Mouse (Mus musculus) adrenal gland, adult 18-20 months (tissue): ENCODE measurements around the gene Slc12a5. TPM values are rescaled to one million over a fixed set of nuclear protein-coding genes. Genes with fewer than 3 reads are reported as not detected.

Experiments
- DNase-seq, 2 experiments: peaks; one replicate each; pipeline ENCODE4 v3.0.0; 2021 to 2022; ENCODE audit warnings: low spot score in 2 of 2
- total RNA-seq, 2 experiments: library from RNA; stranded (reverse); gene quantifications; 1 replicate in 1 of 2; 2 replicates in 1 of 2; pipeline ENCODE4 v1.2.3; 2021

The Slc12a5 gene
- total RNA-seq, 2 experiments from 2014 or later: 5.2 to 9.0 TPM

GRCm38 (mm10) chr2:165014935-165015334 lies 54.3 kb downstream of the Slc12a5 start:
- DNase-seq: no peak

DNA sequence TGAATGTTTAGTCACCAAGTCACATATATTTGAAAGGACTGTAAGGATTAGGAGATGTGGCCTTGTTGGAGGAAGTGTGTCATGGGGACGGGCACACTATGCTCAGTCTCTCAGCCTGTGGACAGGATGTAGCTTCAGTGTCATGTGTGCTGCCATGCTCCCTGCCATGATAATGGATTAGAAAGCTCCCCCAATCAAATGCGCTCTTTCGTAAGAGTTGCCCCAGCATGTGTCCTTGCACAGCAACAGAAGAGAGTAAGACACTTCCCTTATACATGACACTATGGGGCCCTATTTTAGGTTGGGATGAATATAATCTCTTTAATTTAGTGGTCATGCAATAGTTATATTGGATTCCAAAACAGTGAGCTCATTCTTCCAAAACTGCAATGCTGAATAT lies 59.9 kb downstream of the Slc12a5 start:
- no peak for DNase-seq

DNA sequence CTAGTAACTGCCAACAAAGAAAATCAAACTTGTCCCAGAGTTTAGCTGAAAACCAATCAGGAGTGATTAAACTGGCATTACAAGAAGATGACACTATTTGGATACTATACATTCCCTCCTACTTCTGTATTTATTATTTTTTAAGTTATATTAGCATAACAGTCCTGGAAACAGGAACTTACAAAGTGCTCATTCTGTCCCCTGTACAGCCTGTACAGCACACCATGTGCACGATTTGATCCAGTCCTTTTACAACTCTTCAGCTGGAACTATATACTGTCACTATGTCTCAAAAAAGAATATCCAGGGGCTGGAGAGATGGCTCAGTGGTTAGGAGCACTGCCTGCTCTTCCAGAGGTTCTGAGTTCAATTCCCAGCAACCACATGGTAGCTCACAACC lies 66.6 kb downstream of the Slc12a5 start:
- DNase-seq: no peak

GRCm38 (mm10) chr2:165032533-165032932 lies 71.9 kb downstream of the Slc12a5 start:
- DNase-seq: no peak

DNA sequence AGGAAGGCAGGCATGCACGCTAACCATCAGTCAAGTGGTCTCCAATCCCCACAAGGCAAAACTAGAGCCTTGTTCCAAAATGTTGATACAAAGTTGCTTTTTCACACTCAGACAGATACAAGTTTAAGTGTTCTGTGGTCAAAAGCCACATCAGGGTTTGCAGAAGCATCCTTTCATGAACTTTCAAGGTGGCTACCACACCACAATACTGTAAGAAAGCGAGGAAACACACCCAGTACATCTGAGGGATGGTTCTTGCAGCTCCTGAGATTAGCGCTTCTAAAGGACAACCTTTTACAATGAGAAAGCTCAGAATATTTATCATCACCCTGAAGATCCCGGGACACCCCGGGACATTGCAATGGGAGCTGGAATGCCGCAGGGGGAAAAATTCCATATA lies 72.7 kb downstream of the Slc12a5 start:
- DNase-seq: no peak

- peak; percentile 96 to 97 for DNase-seq
These were observed 73.8 kb downstream of the Slc12a5 start, which contains the start of gene Ncoa5 for GRCm38 (mm10) chr2:165034131-165035057. Gene Ncoa5 (minus strand): TSS chr2:165034867.

GRCm38 (mm10) chr2:165035058-165035431 lies 74.4 kb downstream of the Slc12a5 start:
- DNase-seq: no peak

- no peak for DNase-seq
These were observed 76.8 kb downstream of the Slc12a5 start for GRCm38 (mm10) chr2:165037415-165037814.

GRCm38 (mm10) chr2:165042126-165042525 lies 81.5 kb downstream of the Slc12a5 start:
- no peak for DNase-seq

GRCm38 (mm10) chr2:165043090-165043636 lies 82.6 kb downstream of the Slc12a5 start:
- DNase-seq: no peak

DNA sequence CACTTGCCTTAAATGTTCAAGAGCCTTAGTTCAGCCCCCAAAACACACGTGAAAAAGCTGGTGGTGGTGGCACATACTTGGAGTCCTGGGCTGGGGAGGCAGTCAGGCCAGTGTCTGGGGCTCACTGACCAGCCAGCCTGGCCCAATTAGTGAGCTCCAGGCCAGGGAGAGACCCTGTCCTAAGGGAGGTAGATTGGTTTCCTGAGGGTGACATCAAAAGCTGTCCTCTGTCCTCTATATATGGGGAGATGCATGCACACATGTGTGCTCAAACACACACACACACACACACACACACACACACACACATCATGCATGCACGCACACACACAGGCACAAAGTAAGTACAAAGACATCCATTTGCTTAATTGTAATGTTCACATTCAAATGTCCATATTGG lies 83.1 kb downstream of the Slc12a5 start:
- DNase-seq: no peak

GRCm38 (mm10) chr2:165049044-165049443 lies 88.4 kb downstream of the Slc12a5 start:
- no peak for DNase-seq

Other genes starting within 250 kb of the Slc12a5 start
- gene Spint5, start 245.5 kb upstream of the Slc12a5 start, total RNA-seq: not detected
- under 1 TPM; 0.20 to 0.45 TPM for gene Wfdc3, start 214.9 kb upstream of the Slc12a5 start, total RNA-seq
- gene Dnttip1, start 214.8 kb upstream of the Slc12a5 start, total RNA-seq: 10 to 100 TPM; 34.0 to 35.2 TPM
- 1 to 10 TPM; 1.4 to 4.0 TPM for gene Ube2c, start 190.9 kb upstream of the Slc12a5 start, total RNA-seq
- 10 to 100 TPM in 1 of 2 experiments, not detected in 1; 11.3 TPM for gene Tnnc2, start 180.8 kb upstream of the Slc12a5 start, total RNA-seq
- gene Snx21, start 175.0 kb upstream of the Slc12a5 start, total RNA-seq: 10 to 100 TPM; 25.0 to 28.4 TPM
- 10 to 100 TPM; 32.6 to 36.6 TPM for gene Acot8, start 155.9 kb upstream of the Slc12a5 start, total RNA-seq
- 1 to 10 TPM; 4.2 to 5.3 TPM for gene Zswim3, start 155.7 kb upstream of the Slc12a5 start, total RNA-seq
- gene Zswim1, start 138.1 kb upstream of the Slc12a5 start, total RNA-seq: 10 to 100 TPM; 11.0 to 11.4 TPM
- gene Spata25, start 132.3 kb upstream of the Slc12a5 start, total RNA-seq: not detected
- gene Ctsa, start 127.9 kb upstream of the Slc12a5 start, total RNA-seq: 100 to 1,000 TPM; 103 to 106 TPM
- gene Neurl2, start 127.3 kb upstream of the Slc12a5 start, total RNA-seq: 1 to 10 TPM; 1.4 to 1.7 TPM
- 10 to 100 TPM; 22.5 to 55.9 TPM for gene Pltp, start 103.1 kb upstream of the Slc12a5 start, total RNA-seq
- 10 to 100 TPM; 35.1 to 48.6 TPM for gene Pcif1, start 81.5 kb upstream of the Slc12a5 start, total RNA-seq
- gene Zfp335, start 49.0 kb upstream of the Slc12a5 start, total RNA-seq: 10 to 100 TPM; 20.9 to 22.4 TPM
- gene Mmp9, start 20.0 kb upstream of the Slc12a5 start, total RNA-seq: 1 to 10 TPM in 1 of 2 experiments, under 1 TPM in 1; 0.89 to 2.7 TPM
- gene Ncoa5, start 74.1 kb downstream of the Slc12a5 start, total RNA-seq: 10 to 100 TPM; 35.7 to 41.6 TPM
- 1 to 10 TPM; 1.9 to 2.2 TPM for gene Cd40, start 94.8 kb downstream of the Slc12a5 start, total RNA-seq
- not detected for gene 1700025C18Rik, start 129.9 kb downstream of the Slc12a5 start, total RNA-seq